Mouse (Mus musculus) adrenal gland, adult 2 months (tissue): ENCODE data around the gene Zdhhc20. TPM values are rescaled to one million over a fixed set of nuclear protein-coding genes. Genes with fewer than 3 reads are reported as not detected.
"Not testable (repeated sequence)": the region's sequence is repeated elsewhere in the genome, so short reads cannot be mapped to it uniquely, and the experiment has no call there.

Experiments
- DNase-seq: peaks from one replicate; pipeline ENCODE4 v3.0.0; 2021
- long read RNA-seq: library from polyadenylated mRNA; stranded (forward); transcript quantifications from one replicate; pipeline ENCODE4 v2.0.0, GENCODE M21; 2021
- polyA plus RNA-seq: library from polyadenylated mRNA; depleted of rRNA; stranded (reverse); fragments of >200 nt; gene quantifications from 2 replicates; pipeline ENCODE4 v1.2.3, GENCODE M21; 2012; rRNA removed
- total RNA-seq, 2 experiments: library from RNA; stranded (reverse); gene quantifications; 2 replicates each; pipeline ENCODE4 v1.2.3; 2021

The Zdhhc20 gene
- total RNA-seq (10 to 100 TPM; 36.5 to 40.5 TPM), polyA plus RNA-seq (3.8 and 5.1 TPM in 2 replicates)
- long read RNA-seq, full-length matches to known transcripts: 25 of 37 reads
- long read RNA-seq, partial matches to known transcripts: 0 of 37 reads
- long read RNA-seq, other reads (novel, unspliced or antisense): 12 of 37 reads

- DNase-seq: peak; percentile 98
These were observed at the start of gene Zdhhc20 for GRCm38 (mm10) chr14:57890011-57890842. Gene Zdhhc20, minus strand, starts transcription at chr14:57890276.

GRCm38 (mm10) chr14:57937297-57937696, 47.2 kb upstream of the Zdhhc20 start:
- no peak for DNase-seq

- DNase-seq: no peak
These were observed 44.6 kb upstream of the Zdhhc20 start for GRCm38 (mm10) chr14:57934666-57935065.

- DNase-seq: no peak
These were observed 43.5 kb upstream of the Zdhhc20 start for GRCm38 (mm10) chr14:57933608-57934007.

GRCm38 (mm10) chr14:57932881-57933443, 42.9 kb upstream of the Zdhhc20 start:
- DNase-seq: no peak

- DNase-seq: no peak
These were observed 31.5 kb upstream of the Zdhhc20 start for GRCm38 (mm10) chr14:57921428-57922131.

- DNase-seq: no peak
These were observed 30.7 kb upstream of the Zdhhc20 start for GRCm38 (mm10) chr14:57920568-57921310.

- DNase-seq: no peak
These were observed 29.2 kb upstream of the Zdhhc20 start for GRCm38 (mm10) chr14:57919148-57919875.

- DNase-seq: no peak
These were observed 25.3 kb upstream of the Zdhhc20 start for GRCm38 (mm10) chr14:57915341-57915740.

GRCm38 (mm10) chr14:57912211-57913007, 22.3 kb upstream of the Zdhhc20 start:
- not testable (repeated sequence) for DNase-seq

GRCm38 (mm10) chr14:57911787-57912186, 21.7 kb upstream of the Zdhhc20 start:
- not testable (repeated sequence) for DNase-seq

GRCm38 (mm10) chr14:57911316-57911715, 21.2 kb upstream of the Zdhhc20 start:
- DNase-seq: no peak

GRCm38 (mm10) chr14:57910501-57911068, 20.5 kb upstream of the Zdhhc20 start:
- DNase-seq: peak; percentile 91

GRCm38 (mm10) chr14:57909297-57909696, 19.2 kb upstream of the Zdhhc20 start:
- DNase-seq: no peak

GRCm38 (mm10) chr14:57908431-57908830, 18.4 kb upstream of the Zdhhc20 start:
- DNase-seq: no peak

- DNase-seq: peak; percentile 57
These were observed 11.9 kb upstream of the Zdhhc20 start for GRCm38 (mm10) chr14:57901998-57902397.

GRCm38 (mm10) chr14:57896882-57897281, 6.8 kb upstream of the Zdhhc20 start:
- peak; percentile 44 for DNase-seq

- DNase-seq: peak; percentile 51
These were observed 6.2 kb upstream of the Zdhhc20 start for GRCm38 (mm10) chr14:57896088-57896871.

GRCm38 (mm10) chr14:57894346-57894745, 4.3 kb upstream of the Zdhhc20 start:
- DNase-seq: peak; percentile 73
